9 mouse cellular contexts compared by ENCODE assay signal in the genomic region with DNA sequence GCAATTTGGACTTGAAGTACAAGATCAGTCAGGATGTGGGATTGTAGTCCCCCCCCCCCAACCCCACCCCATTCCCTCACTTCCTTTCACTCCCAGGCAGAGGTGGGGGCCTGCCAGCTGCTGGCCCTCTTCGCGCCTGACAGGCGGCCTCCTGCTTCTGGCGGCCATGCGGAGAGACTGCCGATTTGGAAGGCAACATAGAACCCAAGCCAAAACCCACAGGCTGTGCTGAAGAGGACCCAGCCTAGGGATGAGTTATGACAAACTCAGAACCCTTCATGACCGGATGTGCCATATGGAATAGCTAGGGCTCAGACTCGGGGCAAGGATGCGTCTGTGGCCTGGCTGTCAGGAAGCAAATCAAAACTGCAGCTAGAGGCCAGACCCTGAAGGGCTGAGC.
A peak's percentile ranks its signal among the peaks of the same experiment; 100 is the strongest.
DNase-seq lines count a peak whose midpoint lies in the region; ATAC-seq and TF ChIP-seq lines count a peak whose summit lies in the region.
"Had no signal": no experiment of that assay in that cellular context is flagged by ENCODE, and none has a peak within 500 bp of the region (broad histone marks: within the 10 kb centered on the region; RNA-seq: fewer than 3 reads in every experiment).

No protein-coding gene starts in this region.

- 78% methylated on average over 9 of the region's 9 CpGs for WGBS in heart, embryonic 12.5 days
- 77% methylated on average over 9 of the region's 9 CpGs for WGBS in thymus, adult 2 months
- WGBS in stomach, embryonic 16.5 days = 47% methylated on average over 9 of the region's 9 CpGs
- WGBS in liver, embryonic 12.5 days (ENCODE audit: insufficient replicate concordance) = 66% methylated on average over 9 of the region's 9 CpGs

- no peaks in the 10 kb centered on the region for H3K27me3 ChIP-seq in heart, embryonic 12.5 days (replicated peaks)
- no peaks in the 10 kb centered on the region for H3K27me3 ChIP-seq in thymus, adult 2 months (ENCODE audit: control insufficient read depth, insufficient read depth, low read length)
- no peaks in the 10 kb centered on the region for H3K27me3 ChIP-seq in stomach, embryonic 16.5 days (ENCODE audit: control insufficient read depth, insufficient read depth, low read length)
- H3K27me3 ChIP-seq in liver, embryonic 12.5 days (replicated peaks) = no peaks in the 10 kb centered on the region

- TF ChIP-seq POLR2A in thymus, adult 2 months (IDR thresholded peaks at IDR 0.05; ENCODE audit: control insufficient read depth, extremely low read depth, insufficient read depth, low read length, poor library complexity) = no peak

- no peak overlapping the region for H3K4me2 ChIP-seq in heart, embryonic 12.5 days
- H3K4me2 ChIP-seq in stomach, embryonic 16.5 days (ENCODE audit: low read depth, low read length) = no peak overlapping the region
- no peak overlapping the region for H3K4me2 ChIP-seq in liver, embryonic 12.5 days

- no peak overlapping the region for H3K27ac ChIP-seq in heart, embryonic 12.5 days (ENCODE audit: poor library complexity, severe bottlenecking)
- H3K27ac ChIP-seq in thymus, adult 2 months (ENCODE audit: control insufficient read depth, insufficient read depth, low read length) = no peak overlapping the region
- H3K27ac ChIP-seq in stomach, embryonic 16.5 days (ENCODE audit: low read length) = 0 out of 2 replicates have a peak overlapping the region, but pooled peaks have one; percentile 1
- no peak overlapping the region for H3K27ac ChIP-seq in liver, embryonic 12.5 days

- H3K9me3 ChIP-seq in heart, embryonic 12.5 days (replicated peaks) = no peaks in the 10 kb centered on the region
- no peaks in the 10 kb centered on the region for H3K9me3 ChIP-seq in stomach, embryonic 16.5 days (replicated peaks; ENCODE audit: control insufficient read depth, low read length)
- H3K9me3 ChIP-seq in liver, embryonic 12.5 days (replicated peaks) = no peaks in the 10 kb centered on the region
- H3K9me3 ChIP-seq: G1E had no signal

- no peak for ATAC-seq in heart, embryonic 12.5 days (ENCODE audit: insufficient number of reproducible peaks, low FRiP score)
- peak; percentile 59 for ATAC-seq in stomach, embryonic 16.5 days (ENCODE audit: insufficient read depth, low FRiP score)
- ATAC-seq in liver, embryonic 12.5 days = no peak

- H3K9ac ChIP-seq in heart, embryonic 12.5 days = no peak overlapping the region
- no peak overlapping the region for H3K9ac ChIP-seq in stomach, embryonic 16.5 days (ENCODE audit: low read length)
- no peak overlapping the region for H3K9ac ChIP-seq in liver, embryonic 12.5 days

- peaks cover 31% of the 10 kb centered on the region for H3K36me3 ChIP-seq in heart, embryonic 12.5 days
- H3K36me3 ChIP-seq in thymus, adult 2 months (ENCODE audit: control insufficient read depth, insufficient read depth, low read length) = no peaks in the 10 kb centered on the region
- H3K36me3 ChIP-seq in stomach, embryonic 16.5 days (ENCODE audit: control insufficient read depth, insufficient read depth, low read length) = no peaks in the 10 kb centered on the region
- no peaks in the 10 kb centered on the region for H3K36me3 ChIP-seq in liver, embryonic 12.5 days
- H3K36me3 ChIP-seq: G1E had no signal

- TF ChIP-seq CTCF in thymus, adult 2 months (IDR thresholded peaks at IDR 0.05; ENCODE audit: borderline replicate concordance, control insufficient read depth, extremely low read depth, insufficient read depth, low read length, poor library complexity) = no peak

- H3K4me1 ChIP-seq in heart, embryonic 12.5 days (replicated peaks) = peaks cover 19% of the 10 kb centered on the region
- H3K4me1 ChIP-seq in thymus, adult 2 months (replicated peaks; ENCODE audit: control insufficient read depth, insufficient read depth, low read length) = peaks cover 42% of the 10 kb centered on the region
- H3K4me1 ChIP-seq in stomach, embryonic 16.5 days (ENCODE audit: control insufficient read depth, insufficient read depth, low read length) = 0 out of 2 replicates have a peak, but pooled peaks cover 3% of the 10 kb centered on the region
- H3K4me1 ChIP-seq in liver, embryonic 12.5 days = no peaks in the 10 kb centered on the region

- DNase-seq in heart, adult 11 months = peak; percentile 94
- DNase-seq in thymus, postnatal 0 days (ENCODE audit: low spot score) = peak; percentile 42
- no peak for DNase-seq in thymus, adult 2 months
- DNase-seq in kidney, adult 18-20 months = peak; percentile 27
- DNase-seq in adipocyte (ENCODE audit: low spot score) = no peak

- H3K4me3 ChIP-seq in heart, embryonic 12.5 days = no peak overlapping the region
- H3K4me3 ChIP-seq in thymus, adult 2 months (ENCODE audit: control insufficient read depth, insufficient read depth, low read length) = no peak overlapping the region
- no peak overlapping the region for H3K4me3 ChIP-seq in stomach, embryonic 16.5 days (replicated peaks; ENCODE audit: low read length)
- no peak overlapping the region for H3K4me3 ChIP-seq in liver, embryonic 12.5 days

Comparison
In these comparisons a context has a peak if more than half of its experiments do, and no peak if none do; other contexts are left out.
1. DNase-seq: peak in heart, adult 11 months (single experiment), thymus, postnatal 0 days (single experiment) and kidney, adult 18-20 months (single experiment); none in thymus, adult 2 months (single experiment) and adipocyte (single experiment).